Mouse (Mus musculus) duodenum, adult 2 months (tissue): ENCODE results near the gene F830045P16Rik. TPM values are rescaled to one million over a fixed set of nuclear protein-coding genes. Genes with fewer than 3 reads are reported as not detected.

ENCODE experiments used
- polyA plus RNA-seq: library from polyadenylated mRNA; depleted of rRNA; stranded (reverse); fragments of >200 nt; gene quantifications from 2 replicates; pipeline ENCODE4 v1.2.3, GENCODE M21; 2012; ENCODE audit warnings: low replicate concordance; rRNA removed

Gene F830045P16Rik
- polyA plus RNA-seq, result not detected in 2 replicates

DNA sequence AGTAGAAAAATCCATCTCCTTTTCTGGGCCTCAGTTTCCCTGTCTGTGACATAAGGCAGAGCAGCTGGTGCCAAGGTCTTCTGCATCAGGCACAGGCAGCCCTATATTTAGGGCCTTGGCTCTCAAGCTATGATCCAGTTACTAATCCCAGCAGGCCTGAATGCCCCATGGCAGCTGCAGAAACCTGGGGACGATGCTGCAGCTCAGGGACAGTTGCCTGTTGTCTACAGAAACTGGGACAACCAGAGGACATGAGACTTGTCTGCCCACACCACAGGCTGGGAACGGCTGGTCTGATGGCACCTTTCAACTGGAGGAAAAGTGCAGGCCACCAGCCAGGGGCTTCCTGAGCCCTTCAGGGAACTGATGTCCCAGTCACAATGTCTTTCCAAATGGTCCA is at the start of gene F830045P16Rik:
F830045P16Rik (minus strand) TSS at position 226 of the 400 bp plus-strand sequence.

Other genes starting within 250 kb of the F830045P16Rik start
- 0.55 and 0.68 TPM in 2 replicates for gene Ckap2l, start 239.4 kb downstream of the F830045P16Rik start, polyA plus RNA-seq
- gene Il1a, start 226.6 kb downstream of the F830045P16Rik start, polyA plus RNA-seq, result 0.15 TPM in 1 of 2 replicates, not detected in the other
- 0.11 and 0.88 TPM in 2 replicates for gene Il1b, start 165.5 kb downstream of the F830045P16Rik start, polyA plus RNA-seq
- 10.7 and 13.0 TPM in 2 replicates for gene Sirpa, start 56.2 kb upstream of the F830045P16Rik start, polyA plus RNA-seq
- gene Pdyn, start 163.2 kb upstream of the F830045P16Rik start, polyA plus RNA-seq, result not detected in 2 replicates